Mouse (Mus musculus) lung, postnatal 0 days (tissue): ENCODE measurements at regions not wholly inside any gene's neighbourhood (a gene's known extent, or its start where the extent isn't known, plus 50 kb on each side); places are given as distances from the start of the nearest gene placed in this dataset.
A peak's percentile ranks its signal among the peaks of the same experiment; 100 is the strongest.

Experiments used
- ATAC-seq: fragments of 200-750 bp; cut with Nextera tagmentation; 2 replicates; pipeline ENCODE4 v1.8.0; 2017; ENCODE audit warnings: moderate library complexity
- DNase-seq: peaks from one replicate; pipeline ENCODE4 v3.0.0-alpha.2; 2016; ENCODE audit warnings: low spot score
- H3K27ac ChIP-seq: fragments of 300-500 bp; sonication (generic); 2 replicates; pipeline ENCODE4 v1.5.1; 2014; ENCODE audit warnings: antibody characterized with exemption, mild to moderate bottlenecking, low read length, mixed read lengths
- H3K27me3 ChIP-seq: fragments of 300-500 bp; sonication (generic); replicated peaks from 2 replicates; pipeline ENCODE4 v1.6.1; 2014; ENCODE audit warnings: low read length, mixed read lengths; ENCODE audit not compliant: insufficient read depth
- H3K36me3 ChIP-seq: fragments of 300-500 bp; sonication (generic); 2 replicates; pipeline ENCODE4 v1.6.1; 2014; ENCODE audit warnings: low read length, mixed read lengths; ENCODE audit not compliant: insufficient read depth
- H3K4me1 ChIP-seq: fragments of 300-500 bp; sonication (generic); 2 replicates; pipeline ENCODE4 v1.6.1; 2014; ENCODE audit warnings: antibody characterized with exemption, low read depth, low read length, mixed read lengths; ENCODE audit not compliant: insufficient read depth
- H3K4me2 ChIP-seq: fragments of 300-500 bp; sonication (generic); replicated peaks from 2 replicates; pipeline ENCODE4 v1.6.1; 2014; ENCODE audit warnings: low read depth, mild to moderate bottlenecking, low read length, moderate library complexity, mixed read lengths
- H3K4me3 ChIP-seq: fragments of 300-500 bp; sonication (generic); 2 replicates; pipeline ENCODE4 v1.5.1; 2014; ENCODE audit warnings: low read depth, low read length
- H3K9ac ChIP-seq: fragments of 300-500 bp; sonication (generic); replicated peaks from 2 replicates; pipeline ENCODE4 v1.6.1; 2014; ENCODE audit warnings: low read depth, mild to moderate bottlenecking
- H3K9me3 ChIP-seq: fragments of 300-500 bp; sonication (generic); 2 replicates; pipeline ENCODE4 v1.6.1; 2016; ENCODE audit warnings: low read length, mixed read lengths
- CTCF ChIP-seq: IDR thresholded peaks from 2 replicates; pipeline ENCODE4 v1.5.1; 2016; ENCODE audit warnings: antibody characterized with exemption, mild to moderate bottlenecking
- EP300 ChIP-seq: IDR thresholded peaks from 2 replicates; pipeline ENCODE4 v1.6.1; 2016; ENCODE audit warnings: antibody characterized with exemption, mild to moderate bottlenecking, control low read depth
- WGBS: fragments of 180-500 bp; shearing (Covaris S2); extraction: QIAGEN DNeasy Blood & Tissue Kit; methylation state at CpG from one replicate; pipeline ENCODE4 v1.1.7; 2014; 5-methylcytosine and 5-hydroxymethylcytosine counted together

GRCm38 (mm10) chr4:29525051-29525450 is 712.1 kb downstream of the Epha7 start:
- no peak overlapping the region for H3K4me3 ChIP-seq
- TF ChIP-seq CTCF (peak; percentile 36), EP300 (no peak)
- H3K36me3 ChIP-seq: no peaks in the 10 kb centered on the region
- 50% methylated on average over 4 of the region's 4 CpGs for WGBS
- no peaks in the 10 kb centered on the region for H3K27me3 ChIP-seq
- ATAC-seq: no peak
- no peaks in the 10 kb centered on the region for H3K9me3 ChIP-seq
- no peak overlapping the region for H3K9ac ChIP-seq
- no peaks in the 10 kb centered on the region for H3K4me1 ChIP-seq
- no peak for DNase-seq
- no peak overlapping the region for H3K4me2 ChIP-seq
- no peak overlapping the region for H3K27ac ChIP-seq

DNA sequence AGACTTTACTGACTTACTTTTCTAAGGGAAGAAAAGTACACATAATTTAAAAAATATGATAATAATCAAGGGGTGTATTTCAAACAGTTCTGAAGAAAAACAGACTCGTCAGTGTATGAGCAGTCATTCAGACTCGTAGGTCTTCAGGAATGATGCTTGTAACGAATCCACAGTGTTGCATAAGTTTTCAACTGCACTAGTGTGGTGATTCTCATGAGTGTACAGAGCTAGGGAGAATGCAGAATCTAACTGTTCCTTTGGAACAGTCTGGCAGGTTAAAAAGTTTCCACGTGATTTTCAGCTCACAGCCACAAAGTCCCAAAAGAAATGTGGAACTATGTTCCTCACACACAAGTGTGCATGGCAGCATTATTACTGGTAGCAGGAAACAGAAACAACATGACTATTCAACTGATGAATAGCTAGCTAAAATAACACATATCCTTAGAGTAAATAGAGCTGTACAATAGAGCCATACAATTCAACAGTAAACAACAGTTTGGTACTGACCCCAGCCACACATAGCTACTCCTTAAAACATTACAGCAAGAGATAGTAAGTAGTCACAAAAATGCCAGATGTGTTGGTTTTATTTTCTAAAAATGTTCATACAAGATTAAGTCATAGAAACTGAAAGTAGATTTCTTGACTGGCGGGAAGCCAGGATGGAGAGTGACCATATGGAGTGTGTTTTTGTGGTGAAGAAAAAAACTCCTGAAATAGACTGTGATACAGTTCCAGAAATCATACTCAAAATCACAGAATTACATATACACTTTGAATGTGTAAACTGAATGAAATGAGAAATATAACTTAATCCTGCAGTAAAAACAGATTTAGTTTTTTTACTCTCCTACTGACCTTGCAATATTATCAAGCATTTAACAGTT is 713.1 kb downstream of the Epha7 start:
- Histone ChIP-seq H3K4me1 (no peaks in the 10 kb centered on the region), H3K4me2 (no peak overlapping the region), H3K9ac (no peak overlapping the region), H3K27ac (no peak overlapping the region), H3K36me3 (no peaks in the 10 kb centered on the region), H3K4me3 (no peak overlapping the region), H3K27me3 (no peaks in the 10 kb centered on the region), H3K9me3 (no peaks in the 10 kb centered on the region)
- ATAC-seq (no peak), DNase-seq (peak; percentile 13)
- WGBS: 59% methylated on average over 5 of the region's 5 CpGs
- TF ChIP-seq EP300 (no peak), CTCF (no peak)
